Mouse (Mus musculus): Measurements from ENCODE around the gene Cct7. TPM values are rescaled to one million over a fixed set of nuclear protein-coding genes. Genes with fewer than 3 reads are reported as not detected.

Gene Cct7
- polyA plus RNA-seq, 1 experiment from 2014 or later = 448 TPM

GRCm38 (mm10) chr6:85472542-85472941, 21.2 kb downstream of the Cct7 start:
- Histone ChIP-seq H3K4me2 (ENCODE audit: low read depth, low read length) (no peak overlapping the region), H3K27ac (ENCODE audit: low read length) (no peak overlapping the region), H3K36me3 (ENCODE audit: control insufficient read depth, insufficient read depth, low read length) (peaks cover 12% of the 10 kb centered on the region), H3K4me3 (ENCODE audit: low read length) (no peak overlapping the region), H3K9me3 (ENCODE audit: control insufficient read depth, low read length) (no peaks in the 10 kb centered on the region), H3K27me3 (ENCODE audit: control insufficient read depth, insufficient read depth, low read depth, low read length) (0 out of 2 replicates have a peak, but pooled peaks cover 2% of the 10 kb centered on the region), H3K4me1 (replicated peaks; ENCODE audit: control insufficient read depth, insufficient read depth, low read length) (no peaks in the 10 kb centered on the region), H3K9ac (ENCODE audit: low read length) (no peak overlapping the region)
- ATAC-seq (ENCODE audit: low read depth) = no peak
- 53% methylated on average over 5 of the region's 5 CpGs for WGBS

DNA sequence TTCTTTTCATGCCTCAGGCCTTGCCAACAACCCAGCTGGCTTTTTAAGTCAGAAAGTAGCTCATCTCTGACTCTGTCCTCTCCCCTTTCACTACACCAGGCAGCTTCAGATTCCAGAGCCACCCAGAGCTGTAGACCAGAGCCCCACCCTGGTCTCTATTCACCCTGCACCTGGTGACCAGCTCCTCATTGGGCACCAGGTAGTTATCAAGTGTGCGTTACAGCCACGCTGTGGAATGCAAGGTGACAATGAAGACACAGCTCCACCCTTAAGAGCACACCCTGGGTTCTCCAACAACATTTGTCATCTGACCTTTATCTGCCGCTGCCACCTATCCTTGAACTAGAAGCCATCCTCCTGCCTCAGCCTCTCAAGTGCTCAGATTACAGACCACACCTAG, 24.3 kb downstream of the Cct7 start:
- no peaks in the 10 kb centered on the region for H3K36me3 ChIP-seq (ENCODE audit: control insufficient read depth, insufficient read depth, low read length)
- no peak overlapping the region for H3K27ac ChIP-seq (ENCODE audit: low read length)
- no peaks in the 10 kb centered on the region for H3K4me1 ChIP-seq (replicated peaks; ENCODE audit: control insufficient read depth, insufficient read depth, low read length)
- H3K27me3 ChIP-seq (ENCODE audit: control insufficient read depth, insufficient read depth, low read depth, low read length) = 0 out of 2 replicates have a peak, but pooled peaks cover 3% of the 10 kb centered on the region
- H3K9ac ChIP-seq (ENCODE audit: low read length) = no peak overlapping the region
- no peak for ATAC-seq (ENCODE audit: low read depth)
- H3K4me3 ChIP-seq (ENCODE audit: low read length) = no peak overlapping the region
- 67% methylated on average over 3 of the region's 3 CpGs for WGBS
- no peaks in the 10 kb centered on the region for H3K9me3 ChIP-seq (ENCODE audit: control insufficient read depth, low read length)
- no peak overlapping the region for H3K4me2 ChIP-seq (ENCODE audit: low read depth, low read length)

GRCm38 (mm10) chr6:85477366-85477917, 26.1 kb downstream of the Cct7 start:
- Histone ChIP-seq H3K27ac (ENCODE audit: low read length) (no peak overlapping the region), H3K4me3 (ENCODE audit: low read length) (no peak overlapping the region), H3K27me3 (ENCODE audit: control insufficient read depth, insufficient read depth, low read depth, low read length) (peaks cover 5% of the 10 kb centered on the region; the same call in 1 of the 2 replicates), H3K4me2 (ENCODE audit: low read depth, low read length) (no peak overlapping the region), H3K36me3 (ENCODE audit: control insufficient read depth, insufficient read depth, low read length) (no peaks in the 10 kb centered on the region), H3K4me1 (replicated peaks; ENCODE audit: control insufficient read depth, insufficient read depth, low read length) (no peaks in the 10 kb centered on the region), H3K9me3 (ENCODE audit: control insufficient read depth, low read length) (no peaks in the 10 kb centered on the region), H3K9ac (ENCODE audit: low read length) (no peak overlapping the region)
- WGBS = 28% methylated on average over 10 of the region's 10 CpGs
- no peak for ATAC-seq (ENCODE audit: low read depth)

- H3K27me3 ChIP-seq (ENCODE audit: control insufficient read depth, insufficient read depth, low read depth, low read length) = peaks cover 11% of the 10 kb centered on the region
- ATAC-seq (ENCODE audit: low read depth) = no peak
- no peak overlapping the region for H3K9ac ChIP-seq (ENCODE audit: low read length)
- no peaks in the 10 kb centered on the region for H3K4me1 ChIP-seq (replicated peaks; ENCODE audit: control insufficient read depth, insufficient read depth, low read length)
- WGBS = 32% methylated on average over 14 of the region's 14 CpGs
- no peak overlapping the region for H3K4me2 ChIP-seq (ENCODE audit: low read depth, low read length)
- H3K4me3 ChIP-seq (ENCODE audit: low read length) = no peak overlapping the region
- no peaks in the 10 kb centered on the region for H3K36me3 ChIP-seq (ENCODE audit: control insufficient read depth, insufficient read depth, low read length)
- no peaks in the 10 kb centered on the region for H3K9me3 ChIP-seq (ENCODE audit: control insufficient read depth, low read length)
- H3K27ac ChIP-seq (ENCODE audit: low read length) = no peak overlapping the region
Observed at GRCm38 (mm10) chr6:85478416-85478815, 27.1 kb downstream of the Cct7 start.

DNA sequence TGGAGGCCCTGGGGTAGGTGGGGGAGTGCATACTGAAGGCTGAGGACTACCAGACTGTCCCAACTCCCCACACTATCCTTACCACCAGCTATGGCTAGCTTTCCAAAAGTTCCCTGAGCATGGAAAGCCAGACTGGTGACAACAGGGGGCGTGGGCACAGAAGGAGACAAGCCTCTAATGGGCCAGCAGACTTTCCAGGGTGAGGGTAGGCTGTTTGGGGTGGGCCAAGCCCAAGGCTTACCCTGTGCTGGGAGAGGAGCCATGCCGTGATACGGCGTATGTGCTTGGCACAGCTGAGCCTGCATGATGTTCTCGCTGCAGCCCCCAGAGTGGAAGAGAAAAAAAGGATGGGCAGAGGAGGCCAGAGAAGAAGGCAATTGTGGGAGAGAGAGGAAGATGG, 28.7 kb downstream of the Cct7 start:
- ATAC-seq (ENCODE audit: low read depth) = no peak

GRCm38 (mm10) chr6:85480685-85481084, 29.4 kb downstream of the Cct7 start:
- H3K4me1 ChIP-seq (replicated peaks; ENCODE audit: control insufficient read depth, insufficient read depth, low read length) = peaks cover 8% of the 10 kb centered on the region; the same call in 1 of the 2 replicates
- H3K9ac ChIP-seq (ENCODE audit: low read length) = no peak overlapping the region
- ATAC-seq (ENCODE audit: low read depth) = no peak
- H3K4me3 ChIP-seq (ENCODE audit: low read length) = no peak overlapping the region
- H3K36me3 ChIP-seq (ENCODE audit: control insufficient read depth, insufficient read depth, low read length) = no peaks in the 10 kb centered on the region
- no peak overlapping the region for H3K27ac ChIP-seq (ENCODE audit: low read length)
- H3K27me3 ChIP-seq (ENCODE audit: control insufficient read depth, insufficient read depth, low read depth, low read length) = peaks cover 33% of the 10 kb centered on the region
- 61% methylated on average over 16 of the region's 16 CpGs for WGBS
- no peaks in the 10 kb centered on the region for H3K9me3 ChIP-seq (ENCODE audit: control insufficient read depth, low read length)
- H3K4me2 ChIP-seq (ENCODE audit: low read depth, low read length) = no peak overlapping the region

More for the DNA sequence above, 28.7 kb downstream of the Cct7 start:
- 82% methylated on average over 5 of the region's 5 CpGs for WGBS
- H3K27ac ChIP-seq (ENCODE audit: low read length) = no peak overlapping the region
- no peak overlapping the region for H3K4me3 ChIP-seq (ENCODE audit: low read length)
- no peak overlapping the region for H3K4me2 ChIP-seq (ENCODE audit: low read depth, low read length)
- H3K27me3 ChIP-seq (ENCODE audit: control insufficient read depth, insufficient read depth, low read depth, low read length) = peaks cover 26% of the 10 kb centered on the region
- H3K9ac ChIP-seq (ENCODE audit: low read length) = no peak overlapping the region
- no peaks in the 10 kb centered on the region for H3K9me3 ChIP-seq (ENCODE audit: control insufficient read depth, low read length)
- H3K4me1 ChIP-seq (replicated peaks; ENCODE audit: control insufficient read depth, insufficient read depth, low read length) = peaks cover 8% of the 10 kb centered on the region; the same call in 1 of the 2 replicates
- no peaks in the 10 kb centered on the region for H3K36me3 ChIP-seq (ENCODE audit: control insufficient read depth, insufficient read depth, low read length)

DNA sequence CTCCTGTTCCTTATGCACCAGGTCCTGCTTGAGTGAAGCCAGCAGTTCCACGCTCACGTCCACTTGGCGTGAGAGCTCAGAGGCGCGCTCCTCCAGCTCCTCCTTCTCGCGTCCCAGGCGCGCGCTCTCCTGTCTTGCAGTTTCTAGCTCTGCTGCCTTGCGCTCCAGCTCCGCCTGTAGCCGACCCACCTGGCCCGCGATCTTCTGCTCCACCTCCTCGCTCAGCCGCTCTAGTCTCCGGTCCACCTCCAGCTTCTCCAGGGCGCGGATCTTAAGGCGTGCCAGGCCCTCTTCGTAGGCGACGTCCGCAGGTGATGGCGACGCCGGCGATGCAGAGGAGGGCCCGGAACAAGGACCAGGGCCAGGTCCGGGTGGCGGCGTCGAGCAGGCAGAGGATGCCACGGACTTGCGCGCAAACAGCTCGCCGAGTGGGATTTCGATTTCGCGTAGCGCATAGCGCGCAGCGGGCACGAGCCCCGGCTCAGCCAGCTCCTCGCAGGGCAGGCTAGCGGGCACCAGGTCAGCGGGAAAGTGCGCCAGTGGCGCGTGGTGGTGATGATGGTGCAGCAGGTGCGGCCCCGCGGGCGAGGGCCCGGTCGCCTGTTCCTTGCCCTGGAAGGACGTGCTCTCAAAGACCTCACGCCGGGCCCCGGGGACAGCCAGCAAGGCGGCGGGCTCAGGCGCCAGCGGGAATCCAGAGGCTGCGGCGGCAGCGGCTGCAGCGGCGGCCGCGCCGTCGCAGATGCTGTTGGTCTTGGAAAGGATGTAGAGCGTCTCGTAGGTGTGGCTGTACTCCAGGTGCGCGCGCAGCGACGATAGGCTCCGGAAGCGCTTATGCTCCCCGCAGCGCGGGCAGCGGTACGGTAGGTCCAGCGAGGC, 32.8 kb downstream of the Cct7 start:
- no peaks in the 10 kb centered on the region for H3K36me3 ChIP-seq (ENCODE audit: control insufficient read depth, insufficient read depth, low read length)
- peak overlapping the region; percentile 41 for H3K4me3 ChIP-seq (ENCODE audit: low read length)
- H3K4me1 ChIP-seq (replicated peaks; ENCODE audit: control insufficient read depth, insufficient read depth, low read length) = peaks cover 8% of the 10 kb centered on the region; the same call in 1 of the 2 replicates
- no peak overlapping the region for H3K9ac ChIP-seq (ENCODE audit: low read length)
- peaks cover 37% of the 10 kb centered on the region for H3K27me3 ChIP-seq (ENCODE audit: control insufficient read depth, insufficient read depth, low read depth, low read length)
- peak; percentile 34; the same call in 1 of the 2 replicates for ATAC-seq (ENCODE audit: low read depth)
- WGBS = 2% methylated on average over 78 of the region's 92 CpGs
- no peak overlapping the region for H3K27ac ChIP-seq (ENCODE audit: low read length)
- H3K4me2 ChIP-seq (ENCODE audit: low read depth, low read length) = peak overlapping the region; percentile 59
- no peaks in the 10 kb centered on the region for H3K9me3 ChIP-seq (ENCODE audit: control insufficient read depth, low read length)

- 63% methylated on average over 2 of the region's 2 CpGs for WGBS
- H3K9me3 ChIP-seq (ENCODE audit: control insufficient read depth, low read length) = no peaks in the 10 kb centered on the region
- H3K9ac ChIP-seq (ENCODE audit: low read length) = no peak overlapping the region
- peaks cover 37% of the 10 kb centered on the region for H3K27me3 ChIP-seq (ENCODE audit: control insufficient read depth, insufficient read depth, low read depth, low read length)
- H3K4me1 ChIP-seq (replicated peaks; ENCODE audit: control insufficient read depth, insufficient read depth, low read length) = peaks cover 8% of the 10 kb centered on the region; the same call in 1 of the 2 replicates
- no peak for ATAC-seq (ENCODE audit: low read depth)
- no peaks in the 10 kb centered on the region for H3K36me3 ChIP-seq (ENCODE audit: control insufficient read depth, insufficient read depth, low read length)
- H3K4me2 ChIP-seq (ENCODE audit: low read depth, low read length) = no peak overlapping the region
- no peak overlapping the region for H3K27ac ChIP-seq (ENCODE audit: low read length)
- H3K4me3 ChIP-seq (ENCODE audit: low read length) = no peak overlapping the region
Observed at GRCm38 (mm10) chr6:85485738-85486137, 34.4 kb downstream of the Cct7 start.

DNA sequence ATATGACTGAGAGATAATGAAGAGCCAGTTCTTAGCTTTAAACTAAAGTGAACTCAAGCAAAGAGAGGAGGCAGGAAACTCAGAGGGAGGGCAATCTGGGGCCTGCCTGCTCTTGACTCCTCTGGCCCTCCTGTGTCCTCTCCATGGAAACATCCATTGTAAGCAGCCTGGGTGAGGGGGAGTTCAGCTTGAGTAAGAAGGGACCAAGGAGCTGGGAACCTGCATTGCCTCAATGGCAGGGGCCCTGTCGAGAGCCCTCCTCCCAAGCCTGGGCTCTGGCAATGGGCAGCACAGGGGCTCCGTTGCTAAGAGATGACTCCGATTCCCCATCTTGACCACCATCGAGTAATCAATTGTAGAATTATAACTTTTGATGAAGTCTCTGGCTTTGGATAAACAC, 37.2 kb downstream of the Cct7 start:
- Histone ChIP-seq H3K9me3 (ENCODE audit: control insufficient read depth, low read length) (no peaks in the 10 kb centered on the region), H3K4me1 (replicated peaks; ENCODE audit: control insufficient read depth, insufficient read depth, low read length) (peaks cover 8% of the 10 kb centered on the region; the same call in 1 of the 2 replicates), H3K9ac (ENCODE audit: low read length) (no peak overlapping the region), H3K27me3 (ENCODE audit: control insufficient read depth, insufficient read depth, low read depth, low read length) (peaks cover 28% of the 10 kb centered on the region), H3K36me3 (ENCODE audit: control insufficient read depth, insufficient read depth, low read length) (no peaks in the 10 kb centered on the region), H3K4me2 (ENCODE audit: low read depth, low read length) (no peak overlapping the region), H3K4me3 (ENCODE audit: low read length) (no peak overlapping the region), H3K27ac (ENCODE audit: low read length) (no peak overlapping the region)
- no peak for ATAC-seq (ENCODE audit: low read depth)
- 77% methylated on average over 4 of the region's 4 CpGs for WGBS
